Mouse (Mus musculus) midbrain, embryonic 11.5 days (tissue): ENCODE results near the gene Eef2k. TPM values are rescaled to one million over a fixed set of nuclear protein-coding genes. Genes with fewer than 3 reads are reported as not detected.

Experiments used
- polyA plus RNA-seq: library from polyadenylated mRNA; unstranded; fragments of >200 nt; fragmentation: Nextera tagmentation; extraction: Ambion mirVana; gene quantifications from 2 replicates; pipeline ENCODE4 v1.2.1, GENCODE M21; 2014

Eef2k gene
- polyA plus RNA-seq, 1 experiment from 2014 or later = 10.5 TPM

Other genes with a start within 250 kb of the Eef2k start
- gene Uqcrc2, start 207.7 kb upstream of the Eef2k start, polyA plus RNA-seq = 201 and 211 TPM in 2 replicates
- 0.38 and 0.39 TPM in 2 replicates for gene Pdzd9, start 172.5 kb upstream of the Eef2k start, polyA plus RNA-seq
- gene Mosmo, start 165.2 kb upstream of the Eef2k start, polyA plus RNA-seq = 12.5 and 15.0 TPM in 2 replicates
- 0.08 and 0.37 TPM in 2 replicates for gene Vwa3a, start 103.5 kb upstream of the Eef2k start, polyA plus RNA-seq
- gene Gm5737, start 30.5 kb upstream of the Eef2k start, polyA plus RNA-seq = not detected in 2 replicates
- 19.0 and 19.9 TPM in 2 replicates for gene Polr3e, start 74.9 kb downstream of the Eef2k start, polyA plus RNA-seq
- 17.6 and 18.0 TPM in 2 replicates for gene Cdr2, start 139.5 kb downstream of the Eef2k start, polyA plus RNA-seq
- 0.19 and 0.29 TPM in 2 replicates for gene Mfsd13b, start 139.7 kb downstream of the Eef2k start, polyA plus RNA-seq
- 284 and 290 TPM in 2 replicates for gene Mettl9, start 191.6 kb downstream of the Eef2k start, polyA plus RNA-seq
- gene Igsf6, start 231.7 kb downstream of the Eef2k start, polyA plus RNA-seq = 0.94 and 0.96 TPM in 2 replicates
- gene Otoa, start 238.8 kb downstream of the Eef2k start, polyA plus RNA-seq = 0.06 and 0.14 TPM in 2 replicates